Mouse (Mus musculus) inflammation-experienced regulatory T-cells, adult 16 weeks (primary cell): ENCODE data around the gene Ogfr. TPM values are rescaled to one million over a fixed set of nuclear protein-coding genes. Genes with fewer than 3 reads are reported as not detected.

Experiments
- polyA plus RNA-seq: library from polyadenylated mRNA; unstranded; fragments of 100-300 nt; shearing (Covaris generic); gene quantifications from one replicate; pipeline ENCODE4 v1.2.1, GENCODE M21; 2017

Ogfr gene
- polyA plus RNA-seq = 92.7 TPM

GRCm38 (mm10) chr2:180589123-180589831 is at the start of gene Ogfr:
Gene Ogfr, plus strand, starts transcription at chr2:180589245.

GRCm38 (mm10) chr2:180581002-180581401 is 8.0 kb upstream of the Ogfr start, which contains the start of gene Mrgbp:
Gene Mrgbp, plus strand, starts transcription at chr2:180581304.

DNA sequence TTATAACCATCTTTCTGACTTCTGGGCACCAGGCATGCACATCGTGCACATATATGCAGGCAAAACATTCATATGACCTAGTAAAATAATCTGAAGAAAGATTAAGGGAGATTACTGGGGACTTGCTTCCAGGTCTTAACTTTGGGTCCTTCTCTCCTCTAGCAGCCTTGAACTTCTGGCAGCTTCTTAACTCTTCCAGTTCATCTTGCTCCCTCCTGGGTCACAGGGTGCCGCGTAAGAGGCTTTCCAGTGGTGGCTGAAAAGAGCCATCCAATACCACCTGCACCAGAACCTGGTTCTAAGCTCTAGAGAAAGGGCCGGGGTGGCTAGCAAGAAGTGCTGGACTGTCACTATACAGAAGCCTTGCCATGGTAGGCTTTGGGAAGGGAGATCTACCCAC is 8.4 kb downstream of the Ogfr start, which contains the start of gene Col9a3:
Gene Col9a3, plus strand, starts transcription at position 301 of the 400 bp plus-strand sequence.

DNA sequence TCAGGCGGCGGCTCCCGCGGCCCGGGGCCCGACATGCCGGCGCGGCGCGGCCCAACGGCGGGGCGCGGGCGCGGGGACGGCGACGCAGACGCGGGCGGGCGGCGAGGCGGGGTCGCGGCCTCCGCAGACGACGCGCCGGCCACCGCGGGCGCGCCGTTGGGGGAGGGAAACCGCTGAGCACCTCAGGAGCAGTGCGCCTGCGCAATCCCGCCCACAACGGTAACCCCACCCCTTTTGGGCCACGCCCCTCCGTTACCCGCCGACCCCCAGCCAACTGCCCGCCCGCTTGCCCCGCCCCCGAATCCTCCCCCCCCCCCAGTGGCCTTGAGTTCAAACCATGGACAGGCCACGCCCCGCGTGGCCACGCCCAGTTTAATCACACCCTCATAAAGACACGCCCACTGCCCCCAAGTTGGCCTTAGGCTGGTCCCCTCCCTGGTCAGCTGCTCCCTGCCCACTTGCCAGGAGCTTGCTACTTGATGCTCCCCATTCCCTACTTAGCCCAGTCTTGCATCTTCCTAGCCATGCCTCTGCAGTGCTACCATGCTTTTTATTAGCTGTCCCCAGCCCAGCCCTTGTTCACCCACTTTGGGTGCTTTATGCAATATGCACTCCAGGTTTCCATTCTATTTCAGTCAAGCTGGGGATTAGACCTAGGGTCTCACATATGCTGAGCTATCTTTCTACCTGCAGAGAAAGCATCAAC is 53.7 kb downstream of the Ogfr start, which contains the start of gene Tcfl5:
Gene Tcfl5, minus strand, starts transcription at position 154 of the 706 bp plus-strand sequence.

Other genes with a start within 250 kb of the Ogfr start
- gene Slco4a1, start 133.0 kb upstream of the Ogfr start, polyA plus RNA-seq = 1.7 TPM
- not detected for gene Ntsr1, start 89.3 kb upstream of the Ogfr start, polyA plus RNA-seq
- gene Mrgbp, start 7.9 kb upstream of the Ogfr start, polyA plus RNA-seq = 60.2 TPM
- gene Col9a3, start 8.5 kb downstream of the Ogfr start, polyA plus RNA-seq = 2.0 TPM
- not detected for gene Tcfl5, start 53.5 kb downstream of the Ogfr start, polyA plus RNA-seq
- 79.7 TPM for gene Dido1, start 120.8 kb downstream of the Ogfr start, polyA plus RNA-seq
- 29.3 TPM for gene Gid8, start 120.9 kb downstream of the Ogfr start, polyA plus RNA-seq
- 81.6 TPM for gene Slc17a9, start 136.0 kb downstream of the Ogfr start, polyA plus RNA-seq
- gene Bhlhe23, start 187.7 kb downstream of the Ogfr start, polyA plus RNA-seq = not detected